Mouse (Mus musculus) hindbrain, embryonic 14.5 days (tissue): ENCODE data around the gene Cd300c2. TPM values are rescaled to one million over a fixed set of nuclear protein-coding genes. Genes with fewer than 3 reads are reported as not detected.

Experiments
- ATAC-seq: fragments of 200-750 bp; cut with Nextera tagmentation; 2 replicates; pipeline ENCODE4 v1.8.0; 2017; ENCODE audit warnings: moderate number of reproducible peaks, mild to moderate bottlenecking, moderate TSS enrichment, moderate library complexity; ENCODE audit not compliant: low FRiP score
- DNase-seq: peaks from one replicate; pipeline ENCODE4 v3.0.0-alpha.2; 2015; ENCODE audit warnings: low spot score
- H3K27ac ChIP-seq: fragments of 300-500 bp; sonication (generic); 2 replicates; pipeline ENCODE4 v1.5.1; 2014; ENCODE audit warnings: mild to moderate bottlenecking, moderate library complexity
- H3K27me3 ChIP-seq: fragments of 300-500 bp; sonication (generic); 2 replicates; pipeline ENCODE4 v1.6.1; 2014; ENCODE audit warnings: mild to moderate bottlenecking, low read length, mixed read lengths; ENCODE audit not compliant: control insufficient read depth, insufficient read depth
- H3K36me3 ChIP-seq: fragments of 300-500 bp; sonication (generic); replicated peaks from 2 replicates; pipeline ENCODE4 v1.6.1; 2014; ENCODE audit not compliant: control insufficient read depth, insufficient read depth
- H3K4me1 ChIP-seq: fragments of 300-500 bp; sonication (generic); replicated peaks from 2 replicates; pipeline ENCODE4 v1.6.1; 2014; ENCODE audit warnings: antibody characterized with exemption, low read length, mixed read lengths; ENCODE audit not compliant: control insufficient read depth, insufficient read depth
- H3K4me2 ChIP-seq: fragments of 300-500 bp; sonication (generic); replicated peaks from 2 replicates; pipeline ENCODE4 v1.6.1; 2014; ENCODE audit warnings: mild to moderate bottlenecking, moderate library complexity
- H3K4me3 ChIP-seq: fragments of 300-500 bp; sonication (generic); replicated peaks from 2 replicates; pipeline ENCODE4 v1.5.1; 2014; ENCODE audit warnings: mild to moderate bottlenecking, low read length
- H3K9ac ChIP-seq: fragments of 300-500 bp; sonication (generic); 2 replicates; pipeline ENCODE4 v1.6.1; 2014
- H3K9me3 ChIP-seq: fragments of 300-500 bp; sonication (generic); 2 replicates; pipeline ENCODE4 v1.6.1; 2016; ENCODE audit warnings: low read length; ENCODE audit not compliant: control insufficient read depth
- WGBS: fragments of 180-500 bp; shearing (Covaris S2); extraction: QIAGEN DNeasy Blood & Tissue Kit; methylation state at CpG from one replicate; pipeline ENCODE4 v1.1.7; 2014; 5-methylcytosine and 5-hydroxymethylcytosine counted together
- polyA plus RNA-seq: library from polyadenylated mRNA; unstranded; fragments of >200 nt; fragmentation: Nextera tagmentation; extraction: Ambion mirVana; gene quantifications from 2 replicates; pipeline ENCODE4 v1.2.1, GENCODE M21; 2014

Gene Cd300c2
- polyA plus RNA-seq, 1 experiment from 2014 or later, result 1.7 TPM

- no peak for ATAC-seq
Observed at GRCm38 (mm10) chr11:114972726-114973125, 29.0 kb downstream of the Cd300c2 start.

GRCm38 (mm10) chr11:114968752-114969207 lies 32.9 kb downstream of the Cd300c2 start, which contains the start of gene Cd300c:
Gene Cd300c, minus strand, starts transcription at chr11:114969157.
- DNase-seq, result no peak
- no peak within 1 kb of the TSS for H3K4me3 ChIP-seq
- H3K36me3 ChIP-seq, result no peaks in the 10 kb centered on the region
- H3K9ac ChIP-seq, result no peak within 1 kb of the TSS
- ATAC-seq, result no peak
- H3K4me2 ChIP-seq, result no peak within 1 kb of the TSS
- H3K27me3 ChIP-seq, result no peaks in the 10 kb centered on the region
- peaks cover 4% of the 10 kb centered on the region; the same call in 1 of the 2 replicates for H3K9me3 ChIP-seq
- WGBS, result 89% methylated on average over 9 of the region's 9 CpGs
- H3K27ac ChIP-seq, result no peak within 1 kb of the TSS
- H3K4me1 ChIP-seq, result no peaks in the 10 kb centered on the region

More at GRCm38 (mm10) chr11:114972726-114973125, 29.0 kb downstream of the Cd300c2 start:
- no peak overlapping the region for H3K4me2 ChIP-seq
- no peak overlapping the region for H3K4me3 ChIP-seq
- no peak overlapping the region for H3K9ac ChIP-seq
- H3K36me3 ChIP-seq, result no peaks in the 10 kb centered on the region
- no peaks in the 10 kb centered on the region for H3K27me3 ChIP-seq
- no peak for DNase-seq
- no peaks in the 10 kb centered on the region for H3K4me1 ChIP-seq
- H3K27ac ChIP-seq, result no peak overlapping the region
- 82% methylated on average over 10 of the region's 10 CpGs for WGBS
- peaks cover 10% of the 10 kb centered on the region; the same call in 1 of the 2 replicates for H3K9me3 ChIP-seq

- H3K4me1 ChIP-seq, result no peaks in the 10 kb centered on the region
- no peak overlapping the region for H3K4me2 ChIP-seq
- no peak overlapping the region for H3K27ac ChIP-seq
- DNase-seq (no peak), ATAC-seq (no peak)
- no peak overlapping the region for H3K9ac ChIP-seq
- H3K36me3 ChIP-seq, result no peaks in the 10 kb centered on the region
- no peaks in the 10 kb centered on the region for H3K27me3 ChIP-seq
- H3K4me3 ChIP-seq, result no peak overlapping the region
- H3K9me3 ChIP-seq, result no peaks in the 10 kb centered on the region
- 76% methylated on average over 3 of the region's 3 CpGs for WGBS
Observed at GRCm38 (mm10) chr11:114965182-114965828, 36.4 kb downstream of the Cd300c2 start.

- WGBS, result 85% methylated on average over 1 of the region's 1 CpGs
Observed at GRCm38 (mm10) chr11:114960369-114960768, 41.3 kb downstream of the Cd300c2 start.

More at GRCm38 (mm10) chr11:114960369-114960768, 41.3 kb downstream of the Cd300c2 start:
- H3K4me1 ChIP-seq, result no peaks in the 10 kb centered on the region
- H3K4me3 ChIP-seq, result no peak overlapping the region
- H3K9ac ChIP-seq, result no peak overlapping the region
- no peaks in the 10 kb centered on the region for H3K36me3 ChIP-seq
- H3K27me3 ChIP-seq, result no peaks in the 10 kb centered on the region
- ATAC-seq (no peak), DNase-seq (no peak)
- no peaks in the 10 kb centered on the region for H3K9me3 ChIP-seq
- H3K4me2 ChIP-seq, result no peak overlapping the region
- no peak overlapping the region for H3K27ac ChIP-seq

Other genes with a start within 250 kb of the Cd300c2 start
- 0.99 and 1.4 TPM in 2 replicates for gene Kif19a, start 236.5 kb downstream of the Cd300c2 start, polyA plus RNA-seq
- 20.0 and 22.1 TPM in 2 replicates for gene Btbd17, start 205.9 kb downstream of the Cd300c2 start, polyA plus RNA-seq
- not detected in 2 replicates for gene Gpr142, start 203.0 kb downstream of the Cd300c2 start, polyA plus RNA-seq
- 8.5 and 9.9 TPM in 2 replicates for gene Gprc5c, start 150.7 kb downstream of the Cd300c2 start, polyA plus RNA-seq
- 0.81 and 1.9 TPM in 2 replicates for gene Cd300a, start 111.8 kb downstream of the Cd300c2 start, polyA plus RNA-seq
- 0.10 and 0.29 TPM in 2 replicates for gene Cd300lb, start 67.5 kb downstream of the Cd300c2 start, polyA plus RNA-seq
- not detected in 2 replicates for gene Cd300c, start 32.7 kb downstream of the Cd300c2 start, polyA plus RNA-seq
- gene Cd300ld, start 12.0 kb downstream of the Cd300c2 start, polyA plus RNA-seq, result 0.08 and 0.11 TPM in 2 replicates
- gene Cd300ld2, start 14.3 kb upstream of the Cd300c2 start, polyA plus RNA-seq, result not detected in 2 replicates
- gene Cd300ld4, start 25.1 kb upstream of the Cd300c2 start, polyA plus RNA-seq, result not detected in 2 replicates
- not detected in 2 replicates for gene Cd300ld5, start 35.9 kb upstream of the Cd300c2 start, polyA plus RNA-seq
- not detected in 2 replicates for gene Cd300ld3, start 46.5 kb upstream of the Cd300c2 start, polyA plus RNA-seq
- gene Cd300e, start 60.3 kb upstream of the Cd300c2 start, polyA plus RNA-seq, result 0.16 TPM in 1 of 2 replicates, not detected in the other
- 0.59 and 0.66 TPM in 2 replicates for gene Rab37, start 89.6 kb upstream of the Cd300c2 start, polyA plus RNA-seq
- not detected in 2 replicates for gene Cd300lf, start 132.1 kb upstream of the Cd300c2 start, polyA plus RNA-seq
- gene Slc9a3r1, start 161.5 kb upstream of the Cd300c2 start, polyA plus RNA-seq, result 60.5 and 65.9 TPM in 2 replicates
- gene Tmem104, start 185.6 kb upstream of the Cd300c2 start, polyA plus RNA-seq, result 10.7 and 11.7 TPM in 2 replicates
- gene Nat9, start 186.0 kb upstream of the Cd300c2 start, polyA plus RNA-seq, result 18.2 and 20.0 TPM in 2 replicates